Mouse (Mus musculus) forebrain, embryonic 15.5 days (tissue): Measurements from ENCODE around the gene Arg1. TPM values are rescaled to one million over a fixed set of nuclear protein-coding genes. Genes with fewer than 3 reads are reported as not detected.
A peak's percentile ranks its signal among the peaks of the same experiment; 100 is the strongest.

Experiments used
- ATAC-seq: fragments of 200-750 bp; cut with Nextera tagmentation; replicated peaks from 2 replicates; pipeline ENCODE4 v1.8.0; 2017; ENCODE audit warnings: mild to moderate bottlenecking, moderate TSS enrichment, moderate library complexity
- H3K27ac ChIP-seq: fragments of 300-500 bp; sonication (generic); replicated peaks from 2 replicates; pipeline ENCODE4 v1.5.1; 2015; ENCODE audit warnings: mild to moderate bottlenecking, inconsistent platforms
- H3K27me3 ChIP-seq: fragments of 300-500 bp; sonication (generic); 2 replicates; pipeline ENCODE4 v1.6.1; 2015; ENCODE audit warnings: inconsistent platforms
- H3K36me3 ChIP-seq: fragments of 300-500 bp; sonication (generic); 2 replicates; pipeline ENCODE4 v1.6.1; 2015; ENCODE audit warnings: mild to moderate bottlenecking, inconsistent platforms
- H3K4me1 ChIP-seq: fragments of 300-500 bp; sonication (generic); 2 replicates; pipeline ENCODE4 v1.6.1; 2015; ENCODE audit warnings: inconsistent platforms
- H3K4me2 ChIP-seq: fragments of 300-500 bp; sonication (generic); replicated peaks from 2 replicates; pipeline ENCODE4 v1.6.1; 2015; ENCODE audit warnings: mild to moderate bottlenecking, inconsistent platforms
- H3K4me3 ChIP-seq: fragments of 300-500 bp; sonication (generic); 2 replicates; pipeline ENCODE4 v1.5.1; 2015; ENCODE audit warnings: mild to moderate bottlenecking, inconsistent platforms
- H3K9ac ChIP-seq: fragments of 300-500 bp; sonication (generic); replicated peaks from 2 replicates; pipeline ENCODE4 v1.6.1; 2015; ENCODE audit warnings: mild to moderate bottlenecking, inconsistent platforms
- H3K9me3 ChIP-seq: fragments of 300-500 bp; sonication (generic); 2 replicates; pipeline ENCODE4 v1.6.1; 2016; ENCODE audit warnings: inconsistent platforms
- WGBS: fragments of 180-500 bp; shearing (Covaris S2); methylation state at CpG from one replicate; pipeline ENCODE4 v1.1.7; 2015; ENCODE audit warnings: mixed read lengths; 5-methylcytosine and 5-hydroxymethylcytosine counted together
- microRNA-seq: library from miRNA; unstranded; fragments of <30 nt; microRNA quantifications from one replicate; pipeline ENCODE4, GENCODE M21; 2016
- polyA plus RNA-seq: library from polyadenylated mRNA; unstranded; fragments of >200 nt; fragmentation: Nextera tagmentation; extraction: Ambion mirVana; gene quantifications from 2 replicates; pipeline ENCODE4 v1.2.1, GENCODE M21; 2015

Gene Arg1
- polyA plus RNA-seq, 1 experiment from 2014 or later: 0.66 TPM

DNA sequence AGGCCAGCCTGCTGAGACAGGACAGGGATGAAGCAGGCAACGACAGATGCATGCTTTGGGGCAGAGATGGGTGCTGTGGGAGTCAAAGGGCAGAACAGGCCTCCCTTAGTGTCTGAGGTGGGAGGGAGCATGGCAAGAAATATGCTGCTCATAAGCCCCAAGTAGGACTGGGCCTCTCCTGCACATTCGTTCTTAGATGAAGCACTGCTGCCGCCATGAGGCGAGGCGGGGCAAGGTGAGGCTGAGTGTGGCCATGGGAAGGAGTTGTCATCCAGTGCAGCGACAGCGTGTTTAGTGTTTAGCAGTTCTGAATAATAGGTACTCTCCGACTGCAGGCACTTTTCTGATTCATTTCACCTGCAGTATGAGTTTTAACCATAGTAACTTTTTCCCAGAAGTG, 31.4 kb downstream of the Arg1 start:
- no peak overlapping the region for H3K9ac ChIP-seq
- no peaks in the 10 kb centered on the region for H3K4me1 ChIP-seq
- no peak for ATAC-seq
- no peaks in the 10 kb centered on the region for H3K9me3 ChIP-seq
- WGBS: 88% methylated on average over 8 of the region's 8 CpGs
- peaks cover 85% of the 10 kb centered on the region for H3K36me3 ChIP-seq
- no peak overlapping the region for H3K4me3 ChIP-seq
- H3K4me2 ChIP-seq: no peak overlapping the region
- no peak overlapping the region for H3K27ac ChIP-seq
- no peaks in the 10 kb centered on the region for H3K27me3 ChIP-seq

DNA sequence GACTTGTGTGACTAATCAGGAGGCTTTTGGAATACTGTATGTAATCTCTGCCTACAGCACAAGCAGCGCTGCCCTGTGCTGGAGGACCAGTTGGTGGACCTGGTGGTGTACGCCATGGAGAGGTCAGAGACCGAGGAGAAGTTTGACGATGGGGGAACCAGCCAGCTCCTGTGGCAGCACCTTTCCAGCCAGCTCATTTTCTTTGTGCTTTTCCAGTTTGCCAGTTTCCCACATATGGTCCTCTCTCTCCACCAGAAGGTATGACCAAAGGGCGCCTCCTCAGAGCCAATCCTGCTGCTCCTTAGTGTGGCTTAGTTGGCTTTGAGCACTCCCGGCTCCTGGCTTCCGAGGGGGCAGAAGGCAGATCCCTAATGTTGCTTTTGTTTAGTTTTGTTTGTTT, 38.9 kb downstream of the Arg1 start:
- no peak overlapping the region for H3K4me2 ChIP-seq
- no peak overlapping the region for H3K4me3 ChIP-seq
- no peaks in the 10 kb centered on the region for H3K9me3 ChIP-seq
- H3K27me3 ChIP-seq: no peaks in the 10 kb centered on the region
- H3K36me3 ChIP-seq: peaks cover 76% of the 10 kb centered on the region
- no peak overlapping the region for H3K9ac ChIP-seq
- no peak for ATAC-seq
- WGBS: 97% methylated on average over 7 of the region's 7 CpGs
- no peaks in the 10 kb centered on the region for H3K4me1 ChIP-seq
- no peak overlapping the region for H3K27ac ChIP-seq

DNA sequence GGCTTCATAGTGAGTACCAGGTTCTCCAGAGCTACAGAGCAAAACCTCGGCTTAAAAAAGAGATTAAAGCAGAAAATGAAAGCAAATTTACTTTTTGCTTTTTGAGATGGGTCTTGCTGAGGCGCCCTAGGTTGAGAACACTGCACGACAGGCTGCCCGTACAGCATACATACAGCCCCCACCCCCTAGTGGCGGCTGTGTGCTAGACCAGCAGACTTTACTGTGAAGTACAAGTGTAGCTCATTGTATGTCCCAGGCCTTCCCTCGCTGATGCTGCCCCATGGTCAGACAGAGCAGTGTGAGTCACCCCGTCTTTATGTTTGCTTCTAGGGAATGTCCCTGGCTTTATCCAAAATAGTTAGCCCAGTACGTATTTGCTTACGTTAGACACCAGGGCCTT, 41.3 kb downstream of the Arg1 start:
- no peaks in the 10 kb centered on the region for H3K4me1 ChIP-seq
- H3K27ac ChIP-seq: no peak overlapping the region
- no peak overlapping the region for H3K4me2 ChIP-seq
- no peaks in the 10 kb centered on the region for H3K27me3 ChIP-seq
- no peaks in the 10 kb centered on the region for H3K9me3 ChIP-seq
- peaks cover 80% of the 10 kb centered on the region for H3K36me3 ChIP-seq
- WGBS: 82% methylated on average over 9 of the region's 9 CpGs
- no peak overlapping the region for H3K9ac ChIP-seq
- no peak for ATAC-seq
- no peak overlapping the region for H3K4me3 ChIP-seq

DNA sequence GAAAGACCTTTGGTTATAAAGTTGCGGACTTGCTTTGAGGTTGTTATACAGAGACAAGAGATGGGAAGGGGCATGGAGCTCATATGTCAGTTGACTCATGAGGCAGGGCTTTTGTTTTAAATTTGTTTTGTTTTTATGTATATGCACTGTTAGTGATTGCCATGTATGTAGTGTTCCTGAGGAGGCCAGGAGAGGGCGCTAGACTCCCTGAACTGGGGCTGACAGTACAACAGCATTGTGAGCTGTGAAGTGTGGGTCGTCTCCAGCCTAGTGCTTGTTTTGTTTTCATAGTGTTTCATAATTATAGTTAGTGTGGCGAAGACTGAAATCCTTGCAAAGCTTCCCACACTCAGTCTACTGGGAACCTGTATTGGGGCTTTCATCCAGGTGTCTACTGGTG, 53.7 kb downstream of the Arg1 start:
- H3K27me3 ChIP-seq: no peaks in the 10 kb centered on the region
- H3K9me3 ChIP-seq: no peaks in the 10 kb centered on the region
- peaks cover 55% of the 10 kb centered on the region for H3K36me3 ChIP-seq
- peaks cover 7% of the 10 kb centered on the region for H3K4me1 ChIP-seq
- H3K4me2 ChIP-seq: no peak overlapping the region
- no peak overlapping the region for H3K27ac ChIP-seq
- H3K4me3 ChIP-seq: no peak overlapping the region
- ATAC-seq: no peak
- H3K9ac ChIP-seq: no peak overlapping the region
- 80% methylated on average over 4 of the region's 4 CpGs for WGBS

DNA sequence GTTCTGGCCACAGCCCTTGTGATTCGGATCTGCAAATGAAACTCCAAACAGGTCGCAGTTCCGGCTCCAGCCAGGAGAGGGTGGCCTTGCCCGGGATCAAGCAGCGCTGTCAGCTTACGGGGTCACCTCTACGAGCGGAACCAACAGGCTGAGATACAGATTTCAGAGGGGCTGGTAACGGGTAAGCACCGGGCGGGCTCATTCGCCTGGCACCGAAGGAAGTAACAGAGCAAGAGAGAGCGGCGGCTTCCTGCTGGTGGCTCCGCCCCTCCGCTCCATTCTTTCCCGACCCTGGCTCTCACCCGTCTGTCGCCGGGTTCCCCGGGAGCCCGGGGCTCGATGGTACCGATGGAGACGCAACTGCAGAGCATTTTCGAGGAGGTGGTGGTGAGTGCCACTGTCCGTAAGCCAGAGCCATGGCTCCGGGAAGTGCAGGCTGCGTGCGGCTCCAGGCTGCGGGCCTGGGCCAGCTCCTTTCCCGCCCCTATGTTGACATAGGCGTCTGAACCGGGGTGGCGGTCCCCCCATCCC, 57.5 kb downstream of the Arg1 start, which contains the start of gene Med23:
Gene Med23, plus strand, starts transcription at position 227 of the 531 bp plus-strand sequence.
- peak; percentile 100 for ATAC-seq
- H3K9ac ChIP-seq: peak within 1 kb of the TSS; percentile 64
- peak within 1 kb of the TSS; percentile 52 for H3K4me2 ChIP-seq
- peaks cover 7% of the 10 kb centered on the region for H3K4me1 ChIP-seq
- H3K36me3 ChIP-seq: peaks cover 22% of the 10 kb centered on the region
- WGBS: under 1% methylated on average over 36 of the region's 36 CpGs
- H3K9me3 ChIP-seq: no peaks in the 10 kb centered on the region
- no peaks in the 10 kb centered on the region for H3K27me3 ChIP-seq
- peak within 1 kb of the TSS; percentile 50; the same call in 1 of the 2 replicates for H3K27ac ChIP-seq
- peak within 1 kb of the TSS; percentile 53 for H3K4me3 ChIP-seq

Small RNAs within 50 kb of the gene (microRNA-seq; reads per million reads assigned to microRNA genes)
- not detected for gene Mir6905

Other genes starting within 250 kb of the Arg1 start
- gene Enpp1, start 215.3 kb downstream of the Arg1 start, polyA plus RNA-seq: 0.91 and 1.8 TPM in 2 replicates
- 1.5 and 2.1 TPM in 2 replicates for gene Enpp3, start 84.7 kb downstream of the Arg1 start, polyA plus RNA-seq
- gene Med23, start 57.5 kb downstream of the Arg1 start, polyA plus RNA-seq: 29.4 and 32.7 TPM in 2 replicates